In the genomic region with DNA sequence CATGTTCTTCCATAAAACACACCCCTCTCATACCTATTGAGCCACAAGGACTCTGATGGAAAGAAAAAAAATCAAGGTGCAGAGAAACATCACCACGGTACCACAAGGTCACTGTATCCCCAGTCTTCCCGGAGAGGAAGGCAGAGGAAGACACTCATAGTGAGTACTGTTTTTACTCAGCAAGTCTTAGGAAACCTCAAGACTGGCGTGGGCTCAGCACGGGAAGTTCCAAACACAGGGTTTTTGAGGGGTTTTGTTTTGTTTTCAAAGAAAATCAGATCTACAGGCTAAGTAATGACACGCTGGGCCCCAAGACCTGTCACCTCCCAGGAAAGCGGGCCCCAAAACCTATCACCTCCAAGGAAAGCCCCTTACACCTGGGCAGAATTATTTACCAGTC, we compare ENCODE assay signal across 1 mouse cellular context.
TF ChIP-seq lines count a peak whose summit lies in the region.

No protein-coding gene starts in this region.

TF ChIP-seq in CH12.LX, 34 proteins besides CTCF, POLR2A, EP300 and RAD21 (continued from another document):
- TF ChIP-seq ELF1 (IDR thresholded peaks at IDR 0.05; ENCODE audit: low read depth, low read length), result no peak
- TF ChIP-seq IRF4 (IDR thresholded peaks at IDR 0.05; ENCODE audit: low read depth, low read length), result peak; percentile 75
- no peak for TF ChIP-seq TCF12 (IDR thresholded peaks at IDR 0.05; ENCODE audit: low read depth, low read length)
- peak; percentile 67; the same call in 1 of the 2 replicates for TF ChIP-seq JUND (conservative IDR thresholded peaks at IDR 0.05; ENCODE audit: low read depth, low read length)
- TF ChIP-seq SIN3A (IDR thresholded peaks at IDR 0.05; ENCODE audit: low read length), result no peak
- no peak for TF ChIP-seq NRF1 (IDR thresholded peaks at IDR 0.05; ENCODE audit: low read depth, low read length)
- no peak for TF ChIP-seq MAZ (IDR thresholded peaks at IDR 0.05; ENCODE audit: low read depth, low read length)
